Mouse (Mus musculus) heart, adult 2 months (tissue): ENCODE measurements around the gene Olfr522.
A peak's percentile ranks its signal among the peaks of the same experiment; 100 is the strongest.

Experiments used
- CTCF ChIP-seq: fragments of 200-600 bp; IDR thresholded peaks from 2 replicates; pipeline ENCODE4 v1.8.1; 2022; ENCODE audit warnings: antibody characterized with exemption, mild to moderate bottlenecking, moderate library complexity
- EP300 ChIP-seq: fragments of 200-500 bp; IDR thresholded peaks from 2 replicates; pipeline ENCODE4 v1.6.1; 2011; ENCODE audit warnings: low read depth, low read length, control low read depth; ENCODE audit not compliant: insufficient read depth

DNA sequence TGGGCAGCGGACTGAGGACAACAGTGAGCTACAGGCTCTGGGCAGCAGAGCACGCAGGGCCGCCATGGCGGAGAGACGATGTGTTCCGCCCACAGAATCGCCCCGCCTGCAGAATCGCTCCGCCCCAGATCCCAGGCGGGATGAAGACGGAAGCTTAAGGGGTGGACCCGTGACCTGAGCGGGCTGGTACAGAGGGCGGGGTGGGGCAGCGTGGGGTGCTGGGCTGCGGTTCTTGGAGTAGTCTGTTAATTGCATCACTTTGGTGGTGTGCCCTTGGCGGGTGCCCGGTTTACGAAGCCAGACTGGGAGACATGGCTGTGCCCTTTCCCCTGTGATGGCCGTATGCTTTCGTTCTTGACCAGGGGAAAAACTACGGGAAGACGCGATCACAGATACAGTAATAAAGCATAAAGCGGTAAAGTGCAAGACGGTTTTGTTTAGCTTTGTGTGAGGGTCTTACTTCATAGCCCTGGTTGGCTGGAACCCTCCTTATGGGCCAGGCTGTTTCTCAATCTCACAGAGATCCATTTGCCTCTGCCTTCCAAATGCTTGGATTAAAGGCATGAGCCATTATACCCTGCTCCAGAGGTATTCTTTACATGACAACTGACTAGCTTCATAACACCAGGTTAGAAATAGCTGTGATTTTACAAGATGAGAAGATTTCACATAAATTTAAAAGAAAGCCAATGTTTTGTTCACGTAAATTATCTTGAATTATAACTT lies 48.1 kb downstream of the Olfr522 start, which contains the start of gene Echs1:
- TF ChIP-seq CTCF (no peak), EP300 (peak; percentile 64; the same call in 1 of the 2 replicates)
